Mouse (Mus musculus): ENCODE data around the gene Dnaaf1. TPM values are rescaled to one million over a fixed set of nuclear protein-coding genes. Genes with fewer than 3 reads are reported as not detected.

The Dnaaf1 gene
- total RNA-seq, 2 experiments from 2014 or later = 0.32 to 0.48 TPM

DNA sequence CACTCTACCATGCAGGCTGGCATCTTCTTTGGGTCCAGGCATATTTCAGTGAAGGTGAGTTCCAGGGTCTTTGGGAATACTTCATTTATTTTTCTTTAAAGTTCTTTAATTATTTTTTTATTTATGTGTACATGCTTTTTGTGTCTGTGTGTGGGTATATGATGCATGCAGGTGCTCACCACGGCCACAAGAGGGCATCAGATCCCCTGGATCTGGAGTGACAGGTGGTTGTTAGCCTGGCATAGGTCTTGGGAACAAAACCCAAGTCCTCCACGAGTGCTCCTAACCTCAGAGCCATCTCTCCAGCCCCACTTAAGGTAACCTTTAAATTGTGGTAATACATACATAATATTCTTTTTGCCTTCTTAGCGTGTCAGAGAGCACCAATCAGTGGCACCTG, 71.2 kb downstream of the Dnaaf1 start:
- no peak for DNase-seq (ENCODE audit: low spot score in 2 of 2)

DNA sequence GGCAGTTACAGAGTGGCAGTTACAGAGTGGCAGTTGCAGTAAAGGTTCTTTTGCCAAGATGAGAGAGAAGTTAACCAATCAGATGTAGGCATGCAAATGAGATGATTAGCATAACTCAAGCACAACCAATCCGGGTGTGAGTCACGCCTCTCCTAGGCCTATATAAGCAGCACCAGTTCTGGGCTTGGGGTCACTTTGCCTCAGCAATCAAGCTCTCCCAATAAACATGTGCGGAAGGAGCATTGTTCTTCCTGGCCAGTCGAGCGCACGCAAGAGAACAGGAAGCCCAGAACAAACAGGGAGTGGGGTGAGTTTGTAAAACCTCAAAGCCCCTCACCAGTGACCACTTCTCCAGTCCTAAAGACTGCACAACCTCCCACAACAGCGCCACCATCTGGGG, 71.8 kb downstream of the Dnaaf1 start:
- no peak for DNase-seq (ENCODE audit: low spot score in 2 of 2)

Other genes with a start within 250 kb of the Dnaaf1 start
- 100 to 1,000 TPM; 540 to 542 TPM for gene Hsbp1, start 230.7 kb upstream of the Dnaaf1 start, total RNA-seq (2021)
- gene Mlycd, start 180.4 kb upstream of the Dnaaf1 start, total RNA-seq (2021) = 10 to 100 TPM; 24.1 to 27.0 TPM
- 1 to 10 TPM in 1 of 2 experiments, under 1 TPM in 1; 0.19 to 1.2 TPM for gene Osgin1, start 141.1 kb upstream of the Dnaaf1 start, total RNA-seq (2021)
- 100 to 1,000 TPM; 126 to 129 TPM for gene Necab2, start 128.5 kb upstream of the Dnaaf1 start, total RNA-seq (2021)
- under 1 TPM; 0.23 to 0.29 TPM for gene Slc38a8, start 73.5 kb upstream of the Dnaaf1 start, total RNA-seq (2021)
- gene Mbtps1, start 16.5 kb upstream of the Dnaaf1 start, total RNA-seq (2021) = 10 to 100 TPM; 63.6 to 69.8 TPM
- gene Hsdl1, start 52 bp upstream of the Dnaaf1 start, total RNA-seq (2021) = 10 to 100 TPM; 39.1 to 40.8 TPM
- gene Taf1c, start 30.0 kb downstream of the Dnaaf1 start, total RNA-seq (2021) = 10 to 100 TPM; 10.0 to 11.8 TPM
- gene Adad2, start 37.5 kb downstream of the Dnaaf1 start, total RNA-seq (2021) = under 1 TPM in 1 of 2 experiments, not detected in 1; 0.16 TPM
- gene Kcng4, start 60.4 kb downstream of the Dnaaf1 start, total RNA-seq (2021) = 1 to 10 TPM; 2.9 to 3.3 TPM
- gene Wfdc1, start 91.1 kb downstream of the Dnaaf1 start, total RNA-seq (2021) = 1 to 10 TPM; 6.9 to 8.2 TPM
- 1 to 10 TPM; 1.7 to 2.9 TPM for gene Atp2c2, start 124.8 kb downstream of the Dnaaf1 start, total RNA-seq (2021)
- 10 to 100 TPM; 16.2 to 19.5 TPM for gene Tldc1, start 203.2 kb downstream of the Dnaaf1 start, total RNA-seq (2021)

Measured in layer of hippocampus, postnatal 14 days (tissue).